Mouse (Mus musculus) liver, adult 2 months (tissue): ENCODE measurements at regions not wholly inside any gene's neighbourhood (a gene's known extent, or its start where the extent isn't known, plus 50 kb on each side); places are given as distances from the start of the nearest gene placed in this dataset.

Experiments used
- CTCF ChIP-seq: fragments of 200-500 bp; IDR thresholded peaks from 2 replicates; pipeline ENCODE4 v1.5.1; 2011; ENCODE audit warnings: low read depth, low read length, control low read depth
- POLR2A ChIP-seq: fragments of 200-500 bp; IDR thresholded peaks from 2 replicates; pipeline ENCODE4 v1.6.1; 2011; ENCODE audit warnings: low read length, control low read depth; ENCODE audit not compliant: insufficient read depth; ENCODE audit errors: extremely low read depth

DNA sequence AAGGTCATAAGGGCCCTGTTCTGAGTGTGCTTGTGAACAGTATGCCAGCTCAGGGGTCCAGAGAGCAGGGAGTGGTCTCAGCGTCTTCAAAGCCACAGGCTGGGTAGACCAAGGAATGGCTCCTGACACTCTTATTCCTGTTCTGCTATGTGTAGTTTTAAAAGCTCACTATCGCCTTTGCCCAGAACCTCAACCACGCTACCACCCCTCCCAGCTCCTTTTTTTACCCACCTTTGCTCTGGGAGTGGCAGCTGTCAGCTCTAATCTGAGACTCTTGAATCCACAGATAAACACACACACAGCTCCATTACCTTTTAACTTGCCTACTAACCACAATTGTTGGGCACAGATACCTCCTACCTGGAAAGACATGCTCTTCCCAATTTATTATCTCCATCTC lies 71.8 kb upstream of the Arhgap5 start:
- TF ChIP-seq POLR2A (no peak), CTCF (no peak)
